Mouse (Mus musculus) heart, adult 2 months (tissue): Measurements from ENCODE around the gene Tbkbp1. TPM values are rescaled to one million over a fixed set of nuclear protein-coding genes. Genes with fewer than 3 reads are reported as not detected.
A peak's percentile ranks its signal among the peaks of the same experiment; 100 is the strongest.

Source experiments
- DNase-seq, 2 experiments: peaks; one replicate each; pipeline ENCODE4 v3.0.0; 2021
- H3K27ac ChIP-seq: fragments of 200-600 bp; 2 replicates; pipeline ENCODE4 v1.8.1; 2022
- H3K27me3 ChIP-seq: fragments of 200-500 bp; 2 replicates; pipeline ENCODE4 v1.6.1; 2012; ENCODE audit warnings: mild to moderate bottlenecking, low read length, inconsistent platforms, mixed read lengths; ENCODE audit not compliant: control insufficient read depth, insufficient read depth
- H3K36me3 ChIP-seq: fragments of 200-500 bp; 2 replicates; pipeline ENCODE4 v1.6.1; 2012; ENCODE audit warnings: low read length, inconsistent platforms; ENCODE audit not compliant: control insufficient read depth, insufficient read depth
- H3K4me1 ChIP-seq: fragments of 200-500 bp; 2 replicates; pipeline ENCODE4 v1.6.1; 2011; ENCODE audit warnings: low read length; ENCODE audit not compliant: control insufficient read depth, insufficient read depth
- H3K4me3 ChIP-seq: fragments of 200-600 bp; 2 replicates; pipeline ENCODE4 v1.8.1; 2022
- H3K79me2 ChIP-seq: fragments of 200-500 bp; replicated peaks from 2 replicates; pipeline ENCODE4 v1.6.1; 2012; ENCODE audit warnings: mild to moderate bottlenecking, inconsistent platforms, low read length, moderate library complexity, mixed read lengths; ENCODE audit not compliant: control insufficient read depth, insufficient read depth
- H3K9ac ChIP-seq: fragments of 200-500 bp; 2 replicates; pipeline ENCODE4 v1.6.1; 2012; ENCODE audit warnings: low read depth, mild to moderate bottlenecking, control low read depth, inconsistent platforms, low read length, mixed read lengths
- CTCF ChIP-seq: fragments of 200-600 bp; IDR thresholded peaks from 2 replicates; pipeline ENCODE4 v1.8.1; 2022; ENCODE audit warnings: antibody characterized with exemption, mild to moderate bottlenecking, moderate library complexity
- EP300 ChIP-seq: fragments of 200-500 bp; IDR thresholded peaks from 2 replicates; pipeline ENCODE4 v1.6.1; 2011; ENCODE audit warnings: low read depth, low read length, control low read depth; ENCODE audit not compliant: insufficient read depth
- POLR2A ChIP-seq: fragments of 200-500 bp; IDR thresholded peaks from 2 replicates; pipeline ENCODE4 v1.6.1; 2011; ENCODE audit warnings: mild to moderate bottlenecking, low read depth, low read length, control low read depth; ENCODE audit not compliant: insufficient read depth
- WGBS: fragments of 180-500 bp; shearing (Covaris S2); methylation state at CpG from one replicate; pipeline ENCODE4 v1.1.7; 2018; 5-methylcytosine and 5-hydroxymethylcytosine counted together
- intact Hi-C: fragments of 180-260 bp; cut with DNase I; formaldehyde crosslinking; loops from one replicate; pipeline ENCODE4 v1.15.1; 2025
- polyA plus RNA-seq: library from polyadenylated mRNA; depleted of rRNA; stranded (reverse); fragments of >200 nt; gene quantifications from 2 replicates; pipeline ENCODE4 v1.2.3, GENCODE M21; 2012
- total RNA-seq, 2 experiments: library from RNA; stranded (reverse); gene quantifications; 2 replicates each; pipeline ENCODE4 v1.2.3; 2021

The Tbkbp1 gene
- total and polyA plus RNA-seq, 3 experiments: 12.1 to 13.5 (median 12.2) TPM

DNA sequence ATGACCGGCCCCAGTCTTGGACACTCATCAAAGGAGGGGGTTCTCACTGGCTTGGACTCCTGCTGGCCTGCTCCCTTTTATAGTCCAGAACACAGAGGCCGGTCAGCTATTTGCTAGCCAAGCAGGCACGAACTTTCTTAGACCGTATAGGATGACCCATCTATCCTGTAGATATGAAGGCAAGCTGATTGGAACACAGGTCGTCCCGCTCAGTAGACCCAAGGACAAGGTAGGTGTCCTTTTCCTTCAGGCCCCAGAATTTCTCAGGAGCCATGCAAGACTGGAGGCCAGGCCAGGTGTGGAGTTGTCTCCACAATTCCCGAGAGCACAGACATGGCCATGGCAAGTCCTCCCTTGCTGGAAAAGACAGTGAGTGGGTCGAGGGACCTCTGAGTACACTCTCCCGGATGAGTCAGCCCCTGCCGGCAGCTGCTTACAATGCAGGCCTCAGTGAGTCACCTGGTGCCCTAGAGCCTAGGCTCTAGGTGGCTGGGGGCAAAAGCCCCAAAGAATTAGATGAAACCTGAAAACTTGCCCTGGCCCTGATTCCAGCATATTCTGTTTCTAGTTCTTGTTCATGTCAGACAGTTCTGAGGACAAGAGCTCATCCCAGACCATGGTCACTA is 1.5 kb upstream of the Tbkbp1 start:
- Histone ChIP-seq H3K36me3 (no peaks in the 10 kb centered on the region), H3K4me3 (no peak overlapping the region), H3K27me3 (no peaks in the 10 kb centered on the region), H3K9ac (no peak overlapping the region), H3K4me1 (peaks cover 5% of the 10 kb centered on the region), H3K27ac (no peak overlapping the region), H3K79me2 (no peaks in the 10 kb centered on the region)
- DNase-seq: no peak
- 46% methylated on average over 10 of the region's 10 CpGs for WGBS
- intact Hi-C loops: no loop called here
- peak; percentile 38 for TF ChIP-seq CTCF
- TF ChIP-seq EP300: no peak

DNA sequence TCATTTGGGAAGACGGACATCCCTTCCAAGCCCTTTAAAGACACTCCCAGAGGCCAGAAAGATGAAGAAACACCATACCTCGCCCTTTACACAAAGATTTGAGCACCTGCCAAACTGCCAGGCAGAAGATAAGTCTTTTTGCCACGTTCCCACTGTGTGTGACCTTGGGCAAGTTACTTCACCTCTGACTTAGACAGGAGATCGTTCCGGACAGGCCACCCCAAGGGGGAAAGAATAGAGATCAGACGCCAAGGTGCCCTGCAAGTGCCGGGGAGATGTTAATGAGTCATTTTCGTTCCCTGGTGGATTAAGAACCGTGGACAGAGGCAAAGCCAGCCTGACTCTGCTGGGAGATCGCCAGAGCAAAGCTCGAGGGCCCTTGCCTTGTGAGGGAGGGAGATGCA is 730 bp upstream of the Tbkbp1 start:
- H3K4me3 ChIP-seq: no peak overlapping the region
- intact Hi-C loops: no loop called here
- no peaks in the 10 kb centered on the region for H3K79me2 ChIP-seq
- H3K27me3 ChIP-seq: no peaks in the 10 kb centered on the region
- peak; percentile 48 to 49 for DNase-seq
- TF ChIP-seq CTCF: no peak
- TF ChIP-seq POLR2A: no peak
- TF ChIP-seq EP300: no peak
- H3K27ac ChIP-seq: no peak overlapping the region; the same call in 1 of the 2 replicates
- 3% methylated on average over 11 of the region's 11 CpGs for WGBS
- H3K36me3 ChIP-seq: no peaks in the 10 kb centered on the region
- H3K9ac ChIP-seq: no peak overlapping the region
- H3K4me1 ChIP-seq: peaks cover 5% of the 10 kb centered on the region

DNA sequence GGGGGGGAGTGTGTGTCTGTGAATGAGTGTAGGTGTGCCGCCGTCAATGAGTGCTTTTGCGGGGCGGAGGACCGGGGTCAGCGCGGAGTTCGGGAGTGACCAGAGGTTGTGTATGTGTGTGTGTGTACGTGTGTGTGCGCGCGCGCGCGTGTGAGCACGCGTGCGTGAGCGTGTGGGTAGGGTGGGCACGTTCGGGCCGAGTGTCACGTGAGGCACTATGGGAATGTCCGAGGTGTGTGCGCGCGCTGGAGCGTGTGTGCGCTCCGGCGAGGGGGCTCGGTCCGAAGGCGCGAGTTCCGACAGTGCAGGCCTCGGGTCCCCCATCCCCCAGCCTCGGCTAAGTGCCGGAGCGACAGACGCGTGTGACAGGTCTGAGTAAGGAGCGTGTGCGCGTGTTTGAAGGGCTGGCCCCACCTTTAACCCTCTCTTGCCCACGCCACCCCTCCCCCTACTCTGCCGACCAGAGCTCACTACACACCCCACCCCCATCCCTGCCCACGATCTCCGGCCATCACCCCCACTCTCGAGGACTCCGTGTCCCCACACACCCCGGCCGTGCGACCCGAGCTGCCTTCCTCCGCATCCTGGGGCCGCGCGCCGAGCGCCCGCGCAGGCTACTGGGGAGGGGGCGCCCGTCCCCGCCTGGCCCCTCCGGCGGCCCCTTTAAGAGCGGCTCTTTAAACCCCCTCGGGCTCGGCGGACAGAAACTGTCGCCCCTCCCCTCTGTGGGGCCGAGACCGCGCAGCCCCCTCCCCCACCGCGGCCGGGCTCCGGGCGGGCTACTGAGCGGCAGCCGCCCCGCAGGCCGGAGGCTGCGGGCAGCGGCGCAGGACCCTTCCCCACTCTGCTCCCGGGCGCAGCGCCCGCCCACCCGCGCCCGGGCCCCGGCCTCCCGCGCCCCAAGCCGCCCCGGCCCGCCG is 624 bp downstream of the Tbkbp1 start:
- H3K9ac ChIP-seq: peak overlapping the region; percentile 54
- no peaks in the 10 kb centered on the region for H3K79me2 ChIP-seq
- intact Hi-C loops: loop anchor here (2.0 kb wide), 1 partner anchor 36 kb away; the partner anchor contains the start of gene Kpnb1
- no peaks in the 10 kb centered on the region for H3K27me3 ChIP-seq
- peak overlapping the region; percentile 80 for H3K4me3 ChIP-seq
- WGBS: 1% methylated on average over 79 of the region's 102 CpGs
- peaks cover 5% of the 10 kb centered on the region for H3K4me1 ChIP-seq
- no peaks in the 10 kb centered on the region for H3K36me3 ChIP-seq
- TF ChIP-seq POLR2A: peak; percentile 51
- TF ChIP-seq EP300: no peak
- TF ChIP-seq CTCF: no peak
- DNase-seq: peak; percentile 74 to 76
- H3K27ac ChIP-seq: peak overlapping the region; percentile 92

DNA sequence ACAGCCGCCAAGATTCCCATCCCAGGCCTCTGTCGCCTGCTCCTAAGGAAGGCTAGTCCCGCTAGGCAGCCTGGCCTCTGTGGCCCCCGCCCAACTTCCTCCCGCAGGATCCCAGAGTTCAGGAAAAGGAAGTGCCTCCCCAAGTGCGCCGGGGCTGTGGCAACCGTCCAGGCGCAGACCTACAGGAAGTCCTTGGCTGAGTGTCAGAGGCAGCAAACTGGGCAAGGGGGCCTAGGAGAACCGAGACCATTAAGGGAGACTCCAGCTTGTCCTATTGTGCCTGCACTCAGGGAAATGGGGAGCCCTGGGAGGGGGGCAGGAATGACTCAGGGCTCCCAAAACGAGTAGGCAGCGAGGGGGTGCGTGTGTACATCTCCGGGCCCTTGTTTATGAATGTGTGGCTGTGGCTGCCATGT is 1.3 kb downstream of the Tbkbp1 start:
- H3K27me3 ChIP-seq: no peaks in the 10 kb centered on the region
- intact Hi-C loops: loop anchor here (2.0 to 5.0 kb wide), 2 partner anchors 37 to 48 kb away; partner anchors contain the start of gene Kpnb1
- H3K4me1 ChIP-seq: peaks cover 5% of the 10 kb centered on the region
- H3K4me3 ChIP-seq: peak overlapping the region; percentile 80
- no peaks in the 10 kb centered on the region for H3K79me2 ChIP-seq
- H3K27ac ChIP-seq: peak overlapping the region; percentile 92
- peak overlapping the region; percentile 54 for H3K9ac ChIP-seq
- H3K36me3 ChIP-seq: no peaks in the 10 kb centered on the region
- TF ChIP-seq CTCF (no peak), EP300 (peak; percentile 76), POLR2A (peak; percentile 71)
- DNase-seq: peak; percentile 87 to 91
- 18% methylated on average over 14 of the region's 14 CpGs for WGBS

DNA sequence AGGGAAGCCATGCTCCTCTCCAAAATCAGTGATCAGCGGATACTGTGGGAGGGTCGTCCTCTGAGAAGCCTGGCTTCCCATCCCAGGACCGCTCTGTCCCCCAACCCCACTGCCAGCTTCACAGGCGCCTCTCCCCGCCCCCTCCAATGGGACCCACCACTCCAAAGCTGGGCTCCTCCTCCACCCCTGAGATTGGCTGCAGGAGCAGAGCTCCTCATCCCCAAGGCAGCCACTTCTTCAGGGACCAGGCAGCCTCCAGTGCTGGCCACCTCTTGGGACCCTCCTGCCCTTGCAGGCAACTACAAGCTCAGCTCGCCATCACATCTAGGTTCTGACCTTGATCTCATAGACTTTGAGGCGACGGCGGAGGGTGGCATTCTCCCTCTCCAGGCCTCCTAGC is 2.3 kb downstream of the Tbkbp1 start:
- no peaks in the 10 kb centered on the region for H3K36me3 ChIP-seq
- peak overlapping the region; percentile 49 for H3K9ac ChIP-seq
- TF ChIP-seq POLR2A (no peak), CTCF (no peak), EP300 (no peak)
- intact Hi-C loops: loop anchor here (5.0 kb wide), 1 partner anchor 47 kb away; no protein-coding TSS in a partner anchor
- no peaks in the 10 kb centered on the region for H3K27me3 ChIP-seq
- peak overlapping the region; percentile 92 for H3K27ac ChIP-seq
- peaks cover 5% of the 10 kb centered on the region for H3K4me1 ChIP-seq
- H3K79me2 ChIP-seq: no peaks in the 10 kb centered on the region
- H3K4me3 ChIP-seq: peak overlapping the region; percentile 80
- 42% methylated on average over 9 of the region's 9 CpGs for WGBS
- no peak for DNase-seq
